In the genomic region with DNA sequence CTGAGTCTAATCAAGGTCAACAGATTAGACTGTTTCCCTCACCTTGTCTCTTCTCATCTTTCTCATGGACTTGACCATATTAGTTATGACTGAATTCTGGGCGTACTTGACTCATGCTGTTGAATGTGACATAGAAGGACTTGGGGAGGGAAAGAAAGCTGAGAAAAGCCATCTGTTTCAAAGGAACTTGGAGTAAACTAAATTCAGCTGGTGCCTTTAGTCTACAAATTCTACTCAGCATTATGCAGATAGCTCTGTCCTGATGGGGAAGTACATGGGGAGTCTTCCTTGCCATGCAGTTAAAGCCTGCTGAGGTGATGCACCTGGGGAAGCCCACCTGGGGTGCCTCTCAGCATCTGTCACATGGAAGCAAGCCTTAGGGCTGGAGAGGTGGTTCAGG, we compare ENCODE assay signal across 17 mouse cellular contexts.
"Had no signal": no experiment of that assay in that cellular context is flagged by ENCODE, and none has a peak within 500 bp of the region (broad histone marks: within the 10 kb centered on the region; RNA-seq: fewer than 3 reads in every experiment).

No protein-coding gene starts in this region.

- H3K4me3 ChIP-seq: layer of hippocampus, adult 2 months; limb, embryonic 10.5 days; limb, embryonic 13.5 days; liver, embryonic 12.5 days; liver, embryonic 15.5 days had no signal

- H3K27me3 ChIP-seq: limb, embryonic 13.5 days; liver, embryonic 12.5 days; liver, embryonic 15.5 days had no signal

- H3K4me1 ChIP-seq: limb, embryonic 10.5 days; liver, embryonic 12.5 days; liver, embryonic 15.5 days had no signal

- DNase-seq: kidney, adult 11 months; kidney, adult 8-10 months; kidney, postnatal 25 days; layer of hippocampus, adult 9-11 months; liver; lung, adult 18-20 months; midbrain, embryonic 14.5 days; right cerebral cortex, postnatal 25 days; thymus, postnatal 25 days had no signal

- H3K36me3 ChIP-seq: limb, embryonic 10.5 days; liver, embryonic 15.5 days had no signal

- H3K9me3 ChIP-seq: limb, embryonic 10.5 days; limb, embryonic 13.5 days; liver, embryonic 12.5 days; liver, embryonic 15.5 days had no signal

- H3K9ac ChIP-seq: limb, embryonic 13.5 days; liver, embryonic 12.5 days; liver, embryonic 15.5 days had no signal

- H3K4me2 ChIP-seq: limb, embryonic 13.5 days; liver, embryonic 12.5 days; liver, embryonic 15.5 days had no signal

- H3K27ac ChIP-seq: layer of hippocampus, adult 2 months; limb, embryonic 10.5 days; limb, embryonic 13.5 days; liver, embryonic 12.5 days; liver, embryonic 15.5 days; macrophage had no signal

- ATAC-seq: inflammation-experienced regulatory T-cells, adult 6 months; liver, embryonic 12.5 days; lung, postnatal 0 days had no signal
